Mouse (Mus musculus): Measurements from ENCODE around the gene Capn9. TPM values are rescaled to one million over a fixed set of nuclear protein-coding genes. Genes with fewer than 3 reads are reported as not detected.

The Capn9 gene
- total RNA-seq, 2 experiments from 2014 or later, result 0.12 TPM; not detected in 1

- DNase-seq (ENCODE audit: low spot score in 2 of 2), result peak; percentile 41 to 53
- intact Hi-C loops (cut with DNase I), result no loop called here
Measured at GRCm38 (mm10) chr8:124633001-124633703, 57.2 kb downstream of the Capn9 start.

- intact Hi-C loops (cut with DNase I), result no loop called here
- no peak for DNase-seq (ENCODE audit: low spot score in 2 of 2)
Measured at GRCm38 (mm10) chr8:124634411-124635246, 58.7 kb downstream of the Capn9 start.

GRCm38 (mm10) chr8:124635247-124635502 is 59.3 kb downstream of the Capn9 start:
- DNase-seq (ENCODE audit: low spot score in 2 of 2), result no peak
- intact Hi-C loops (cut with DNase I), result no loop called here

- intact Hi-C loops (cut with DNase I), result no loop called here
- no peak for DNase-seq (ENCODE audit: low spot score in 2 of 2)
Measured at GRCm38 (mm10) chr8:124641599-124641998, 65.7 kb downstream of the Capn9 start.

GRCm38 (mm10) chr8:124643540-124644339 is 67.8 kb downstream of the Capn9 start:
- peak; percentile 71 to 73 for DNase-seq (ENCODE audit: low spot score in 2 of 2)
- intact Hi-C loops (cut with DNase I), result loop anchor here (2.0 kb wide), 1 partner anchor 19 kb away; the partner anchor contains the start of gene 2310022B05Rik

- no peak for DNase-seq (ENCODE audit: low spot score in 2 of 2)
- intact Hi-C loops (cut with DNase I), result no loop called here
Measured at GRCm38 (mm10) chr8:124648311-124648710, 72.4 kb downstream of the Capn9 start.

- intact Hi-C loops (cut with DNase I), result no loop called here
- no peak for DNase-seq (ENCODE audit: low spot score in 2 of 2)
Measured at GRCm38 (mm10) chr8:124651776-124652175, 75.9 kb downstream of the Capn9 start.

- DNase-seq (ENCODE audit: low spot score in 2 of 2), result no peak
- intact Hi-C loops (cut with DNase I), result no loop called here
Measured at GRCm38 (mm10) chr8:124652546-124652945, 76.6 kb downstream of the Capn9 start.

- no peak for DNase-seq (ENCODE audit: low spot score in 2 of 2)
- intact Hi-C loops (cut with DNase I), result no loop called here
Measured at GRCm38 (mm10) chr8:124653568-124654475, 77.9 kb downstream of the Capn9 start.

GRCm38 (mm10) chr8:124657961-124658360 is 82.0 kb downstream of the Capn9 start:
- no peak for DNase-seq (ENCODE audit: low spot score in 2 of 2)
- intact Hi-C loops (cut with DNase I), result no loop called here

- DNase-seq (ENCODE audit: low spot score in 2 of 2), result no peak
- intact Hi-C loops (cut with DNase I), result no loop called here
Measured at GRCm38 (mm10) chr8:124658415-124658814, 82.5 kb downstream of the Capn9 start.

GRCm38 (mm10) chr8:124661781-124662180 is 85.9 kb downstream of the Capn9 start:
- intact Hi-C loops (cut with DNase I), result loop anchor here (2.0 to 5.0 kb wide), 2 partner anchors 19 to 44 kb away; no protein-coding TSS in a partner anchor
- DNase-seq (ENCODE audit: low spot score in 2 of 2), result peak; percentile 61 to 70

GRCm38 (mm10) chr8:124662446-124663111 is 86.7 kb downstream of the Capn9 start:
- DNase-seq (ENCODE audit: low spot score in 2 of 2), result no peak
- intact Hi-C loops (cut with DNase I), result loop anchor here (2.0 to 5.0 kb wide), 2 partner anchors 20 to 45 kb away; no protein-coding TSS in a partner anchor

GRCm38 (mm10) chr8:124663112-124663873 is 87.4 kb downstream of the Capn9 start, which contains the start of gene 2310022B05Rik:
2310022B05Rik (minus strand) TSS chr8:124663369.
- intact Hi-C loops (cut with DNase I), result loop anchor here (2.0 to 5.0 kb wide), 2 partner anchors 20 to 46 kb away; no protein-coding TSS in a partner anchor
- DNase-seq (ENCODE audit: low spot score in 2 of 2), result peak; percentile 77 to 78

GRCm38 (mm10) chr8:124663874-124664230 is 87.9 kb downstream of the Capn9 start:
- DNase-seq (ENCODE audit: low spot score in 2 of 2), result no peak
- intact Hi-C loops (cut with DNase I), result loop anchor here (2.0 to 5.0 kb wide), 2 partner anchors 21 to 47 kb away; no protein-coding TSS in a partner anchor

- no peak for DNase-seq (ENCODE audit: low spot score in 2 of 2)
Measured at GRCm38 (mm10) chr8:124664414-124664813, 88.5 kb downstream of the Capn9 start.

More at GRCm38 (mm10) chr8:124664414-124664813, 88.5 kb downstream of the Capn9 start:
- intact Hi-C loops (cut with DNase I), result loop anchor here (5.0 kb wide), 1 partner anchor 47 kb away; no protein-coding TSS in a partner anchor

Measured in left cerebral cortex, postnatal 36 days (tissue).